Mouse (Mus musculus): ENCODE measurements around the gene Pip5k1b. TPM values are rescaled to one million over a fixed set of nuclear protein-coding genes. Genes with fewer than 3 reads are reported as not detected.
A peak's percentile ranks its signal among the peaks of the same experiment; 100 is the strongest.

Gene Pip5k1b
- polyA plus RNA-seq, 1 experiment from 2014 or later, result 9.1 TPM

- H3K36me3 ChIP-seq, result no peaks in the 10 kb centered on the region
- peaks cover 85% of the 10 kb centered on the region for H3K4me1 ChIP-seq
- no peak overlapping the region for H3K27ac ChIP-seq
- WGBS (ENCODE audit: insufficient replicate concordance), result 73% methylated on average over 17 of the region's 17 CpGs
- H3K9ac ChIP-seq, result 0 out of 2 replicates have a peak overlapping the region, but pooled peaks have one; percentile 22
- H3K9me3 ChIP-seq (replicated peaks), result no peaks in the 10 kb centered on the region
- ATAC-seq, result no peak
- H3K27me3 ChIP-seq (replicated peaks), result no peaks in the 10 kb centered on the region
- 0 out of 2 replicates have a peak overlapping the region, but pooled peaks have one; percentile 17 for H3K4me2 ChIP-seq
- no peak overlapping the region for H3K4me3 ChIP-seq
Observed at GRCm38 (mm10) chr19:24541669-24542292, 13.9 kb downstream of the Pip5k1b start.

GRCm38 (mm10) chr19:24540952-24541668, 14.6 kb downstream of the Pip5k1b start:
- no peak overlapping the region for H3K9ac ChIP-seq
- H3K36me3 ChIP-seq, result no peaks in the 10 kb centered on the region
- no peaks in the 10 kb centered on the region for H3K27me3 ChIP-seq (replicated peaks)
- H3K27ac ChIP-seq, result peak overlapping the region; percentile 56
- H3K9me3 ChIP-seq (replicated peaks), result no peaks in the 10 kb centered on the region
- peaks cover 86% of the 10 kb centered on the region for H3K4me1 ChIP-seq
- H3K4me3 ChIP-seq, result no peak overlapping the region
- 84% methylated on average over 10 of the region's 10 CpGs for WGBS (ENCODE audit: insufficient replicate concordance)
- no peak overlapping the region for H3K4me2 ChIP-seq
- ATAC-seq, result no peak

GRCm38 (mm10) chr19:24539041-24539440, 16.6 kb downstream of the Pip5k1b start:
- H3K4me1 ChIP-seq, result peaks cover 89% of the 10 kb centered on the region

DNA sequence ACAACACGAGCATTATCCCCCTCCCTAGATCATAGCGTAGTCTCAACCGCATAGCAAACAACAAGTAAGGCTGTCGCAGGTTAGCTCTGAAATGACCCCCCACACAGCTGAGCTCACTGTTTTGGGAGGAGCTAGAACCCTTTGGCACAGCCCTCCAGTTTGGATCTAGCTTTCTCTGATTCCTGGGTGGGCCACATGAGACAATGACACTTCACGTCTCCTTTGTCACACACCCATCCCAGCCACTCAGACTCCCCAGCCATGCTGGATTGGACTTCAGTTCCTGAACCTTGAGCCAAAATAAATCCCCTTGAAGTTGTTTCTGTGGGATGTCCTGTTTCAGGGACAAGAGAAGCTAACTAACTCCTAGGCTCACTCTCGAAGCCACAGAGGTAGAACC, 17.5 kb downstream of the Pip5k1b start:
- peak overlapping the region; percentile 75 for H3K27ac ChIP-seq
- H3K36me3 ChIP-seq, result no peaks in the 10 kb centered on the region
- WGBS (ENCODE audit: insufficient replicate concordance), result 79% methylated on average over 6 of the region's 6 CpGs
- no peaks in the 10 kb centered on the region for H3K27me3 ChIP-seq (replicated peaks)
- H3K4me2 ChIP-seq, result no peak overlapping the region
- H3K9me3 ChIP-seq (replicated peaks), result no peaks in the 10 kb centered on the region
- H3K4me1 ChIP-seq, result peaks cover 90% of the 10 kb centered on the region
- peak overlapping the region; percentile 45; the same call in 1 of the 2 replicates for H3K9ac ChIP-seq
- H3K4me3 ChIP-seq, result no peak overlapping the region
- no peak for ATAC-seq

More at GRCm38 (mm10) chr19:24539041-24539440, 16.6 kb downstream of the Pip5k1b start:
- ATAC-seq, result no peak
- 63% methylated on average over 1 of the region's 1 CpGs for WGBS (ENCODE audit: insufficient replicate concordance)
- Histone ChIP-seq H3K4me2 (no peak overlapping the region), H3K9me3 (replicated peaks) (no peaks in the 10 kb centered on the region), H3K36me3 (no peaks in the 10 kb centered on the region), H3K27ac (peak overlapping the region; percentile 75), H3K9ac (no peak overlapping the region; the same call in 1 of the 2 replicates), H3K4me3 (no peak overlapping the region), H3K27me3 (replicated peaks) (no peaks in the 10 kb centered on the region)

GRCm38 (mm10) chr19:24537691-24538090, 18.0 kb downstream of the Pip5k1b start:
- H3K36me3 ChIP-seq, result no peaks in the 10 kb centered on the region
- peak overlapping the region; percentile 75 for H3K27ac ChIP-seq
- WGBS (ENCODE audit: insufficient replicate concordance), result 70% methylated on average over 4 of the region's 4 CpGs
- peaks cover 90% of the 10 kb centered on the region for H3K4me1 ChIP-seq
- ATAC-seq, result no peak
- no peaks in the 10 kb centered on the region for H3K27me3 ChIP-seq (replicated peaks)
- H3K9me3 ChIP-seq (replicated peaks), result no peaks in the 10 kb centered on the region
- no peak overlapping the region for H3K4me3 ChIP-seq
- H3K9ac ChIP-seq, result peak overlapping the region; percentile 45; the same call in 1 of the 2 replicates
- no peak overlapping the region for H3K4me2 ChIP-seq

GRCm38 (mm10) chr19:24536920-24537319, 18.8 kb downstream of the Pip5k1b start:
- 85% methylated on average over 5 of the region's 5 CpGs for WGBS (ENCODE audit: insufficient replicate concordance)
- Histone ChIP-seq H3K4me1 (peaks cover 86% of the 10 kb centered on the region), H3K9me3 (replicated peaks) (no peaks in the 10 kb centered on the region), H3K27me3 (replicated peaks) (no peaks in the 10 kb centered on the region), H3K4me2 (no peak overlapping the region), H3K4me3 (no peak overlapping the region), H3K36me3 (no peaks in the 10 kb centered on the region), H3K9ac (peak overlapping the region; percentile 37; the same call in 1 of the 2 replicates), H3K27ac (peak overlapping the region; percentile 94)
- ATAC-seq, result no peak

GRCm38 (mm10) chr19:24536280-24536679, 19.4 kb downstream of the Pip5k1b start:
- H3K36me3 ChIP-seq, result no peaks in the 10 kb centered on the region
- peak overlapping the region; percentile 71 for H3K4me2 ChIP-seq
- no peaks in the 10 kb centered on the region for H3K9me3 ChIP-seq (replicated peaks)
- no peak overlapping the region for H3K4me3 ChIP-seq
- no peaks in the 10 kb centered on the region for H3K27me3 ChIP-seq (replicated peaks)
- no peak for ATAC-seq
- peaks cover 81% of the 10 kb centered on the region for H3K4me1 ChIP-seq
- peak overlapping the region; percentile 94 for H3K27ac ChIP-seq
- WGBS (ENCODE audit: insufficient replicate concordance), result 79% methylated on average over 3 of the region's 3 CpGs
- peak overlapping the region; percentile 35 for H3K9ac ChIP-seq

DNA sequence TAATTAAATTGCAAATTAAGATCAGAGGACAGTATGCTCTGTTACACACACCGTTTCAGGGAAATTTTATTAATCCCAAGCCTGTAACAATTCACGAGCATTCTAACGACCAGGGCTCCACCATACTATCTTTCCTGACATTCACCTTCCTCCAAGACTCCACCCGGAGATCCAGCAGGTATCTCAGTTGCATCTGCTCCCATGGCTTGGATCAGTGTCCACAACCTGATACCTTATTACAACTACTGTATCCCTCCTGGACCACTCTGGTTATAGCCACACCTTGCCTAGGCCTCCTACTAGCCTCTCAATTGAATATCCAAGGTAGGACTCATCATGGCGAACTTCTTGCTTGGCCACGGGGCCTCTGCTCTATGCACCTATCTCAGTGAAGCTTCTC, 20.5 kb downstream of the Pip5k1b start:
- H3K27ac ChIP-seq, result peak overlapping the region; percentile 94
- peak overlapping the region; percentile 43 for H3K4me3 ChIP-seq
- H3K4me2 ChIP-seq, result peak overlapping the region; percentile 71
- H3K27me3 ChIP-seq (replicated peaks), result no peaks in the 10 kb centered on the region
- H3K9ac ChIP-seq, result peak overlapping the region; percentile 69
- peaks cover 77% of the 10 kb centered on the region for H3K4me1 ChIP-seq
- WGBS (ENCODE audit: insufficient replicate concordance), result 50% methylated on average over 6 of the region's 6 CpGs
- H3K36me3 ChIP-seq, result no peaks in the 10 kb centered on the region
- H3K9me3 ChIP-seq (replicated peaks), result no peaks in the 10 kb centered on the region
- peak; percentile 80 for ATAC-seq

DNA sequence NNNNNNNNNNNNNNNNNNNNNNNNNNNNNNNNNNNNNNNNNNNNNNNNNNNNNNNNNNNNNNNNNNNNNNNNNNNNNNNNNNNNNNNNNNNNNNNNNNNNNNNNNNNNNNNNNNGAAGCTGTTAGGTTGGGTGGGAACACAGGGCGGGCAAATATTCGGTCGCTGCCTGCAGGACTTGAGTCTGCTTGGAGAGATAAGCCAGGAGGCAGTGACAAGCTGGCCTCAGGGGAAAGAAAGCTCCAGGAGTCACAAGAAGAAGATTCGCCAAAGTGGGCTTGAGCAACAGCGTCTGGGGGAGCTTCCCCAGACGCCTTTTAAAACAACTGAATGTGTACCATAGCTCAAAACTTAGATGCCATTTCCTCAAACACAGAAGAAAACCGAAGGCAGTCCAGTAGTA, 20.9 kb downstream of the Pip5k1b start:
- Histone ChIP-seq H3K9me3 (replicated peaks) (no peaks in the 10 kb centered on the region), H3K36me3 (no peaks in the 10 kb centered on the region), H3K4me1 (peaks cover 76% of the 10 kb centered on the region), H3K27ac (peak overlapping the region; percentile 94), H3K9ac (peak overlapping the region; percentile 75), H3K27me3 (replicated peaks) (no peaks in the 10 kb centered on the region), H3K4me2 (peak overlapping the region; percentile 71), H3K4me3 (peak overlapping the region; percentile 43)
- ATAC-seq, result peak; percentile 98
- 10% methylated on average over 7 of the region's 7 CpGs for WGBS (ENCODE audit: insufficient replicate concordance)

DNA sequence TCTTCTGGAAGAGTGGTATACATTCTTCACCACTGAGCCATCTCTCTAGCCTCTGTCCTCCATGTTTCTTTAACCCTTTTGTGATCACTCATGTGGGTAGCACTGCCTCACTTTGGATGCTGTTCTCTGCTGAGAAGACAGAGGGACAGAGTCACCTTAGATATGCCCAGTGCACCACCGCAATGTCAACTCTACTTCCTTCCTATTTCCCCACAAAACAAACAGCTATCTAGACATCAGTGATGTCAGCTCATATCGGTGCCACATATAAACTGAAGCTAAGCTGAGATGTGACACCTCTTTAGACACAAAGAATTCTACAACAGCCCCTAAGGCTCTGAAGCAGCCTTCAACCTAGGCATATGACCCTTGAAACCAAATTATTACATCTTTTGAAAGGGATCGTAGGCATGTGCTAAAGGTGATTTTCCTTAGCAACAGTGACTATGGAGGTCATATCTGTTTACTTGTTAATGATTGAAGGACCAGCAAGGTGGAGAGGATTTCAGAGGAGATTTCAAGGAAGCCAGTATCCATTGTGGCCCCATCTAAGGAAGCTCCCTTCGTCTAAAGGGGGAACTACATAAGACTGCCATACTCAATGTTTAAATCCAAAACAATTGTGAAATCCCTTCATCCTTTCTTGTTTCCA, 26.6 kb downstream of the Pip5k1b start:
- Histone ChIP-seq H3K4me2 (peak overlapping the region; percentile 41), H3K4me3 (no peak overlapping the region), H3K27me3 (replicated peaks) (no peaks in the 10 kb centered on the region), H3K9ac (peak overlapping the region; percentile 57), H3K27ac (peak overlapping the region; percentile 85), H3K4me1 (peaks cover 68% of the 10 kb centered on the region), H3K36me3 (no peaks in the 10 kb centered on the region), H3K9me3 (replicated peaks) (no peaks in the 10 kb centered on the region)
- WGBS (ENCODE audit: insufficient replicate concordance), result 50% methylated on average over 4 of the region's 4 CpGs
- ATAC-seq, result peak; percentile 42; the same call in 1 of the 2 replicates

DNA sequence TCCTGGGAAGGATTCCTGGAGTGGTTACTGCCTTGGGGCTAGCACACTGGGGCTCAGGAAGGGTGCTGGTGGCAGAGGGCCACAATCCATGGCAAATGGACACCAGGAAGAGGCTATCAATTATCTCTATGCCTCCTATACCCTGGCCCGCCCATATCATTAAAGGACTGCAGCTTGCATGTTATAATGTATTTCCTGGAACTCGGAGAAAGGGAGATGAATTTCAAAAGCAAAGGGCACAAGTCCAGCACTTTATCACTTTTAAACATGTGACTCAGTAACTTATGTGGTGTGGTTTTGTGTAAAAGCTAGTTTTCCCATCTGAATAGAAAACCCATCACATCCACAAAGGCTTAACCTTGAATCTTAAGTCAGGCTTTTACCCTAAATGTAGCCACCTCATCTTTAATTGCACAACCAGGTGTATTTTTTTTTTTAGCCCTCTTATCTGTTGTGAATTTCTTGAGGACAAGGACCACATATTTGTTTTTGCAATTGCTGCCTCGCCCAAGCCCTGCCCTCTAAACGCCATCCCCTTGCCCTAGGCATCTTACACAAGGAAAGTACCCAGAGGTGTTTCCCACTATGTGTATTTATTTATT, 27.4 kb downstream of the Pip5k1b start:
- peak; percentile 78 for ATAC-seq
- H3K4me3 ChIP-seq, result no peak overlapping the region
- H3K27me3 ChIP-seq (replicated peaks), result no peaks in the 10 kb centered on the region
- H3K9ac ChIP-seq, result peak overlapping the region; percentile 57
- no peaks in the 10 kb centered on the region for H3K36me3 ChIP-seq
- H3K4me1 ChIP-seq, result peaks cover 64% of the 10 kb centered on the region
- H3K27ac ChIP-seq, result peak overlapping the region; percentile 85
- 32% methylated on average over 4 of the region's 4 CpGs for WGBS (ENCODE audit: insufficient replicate concordance)
- peak overlapping the region; percentile 41 for H3K4me2 ChIP-seq
- H3K9me3 ChIP-seq (replicated peaks), result no peaks in the 10 kb centered on the region
